Mouse (Mus musculus) MEL (cell line): Measurements from ENCODE around the gene Cd164l2. TPM values are rescaled to one million over a fixed set of nuclear protein-coding genes. Genes with fewer than 3 reads are reported as not detected.

ENCODE experiments used
- DNase-seq: peaks from one replicate; pipeline ENCODE4 v3.0.0; 2011; ENCODE audit warnings: low read depth, low spot score
- H3K27ac ChIP-seq: 2 replicates; pipeline ENCODE4 v1.5.1; 2012; ENCODE audit warnings: low read depth, mild to moderate bottlenecking, control low read depth, low read length, moderate library complexity; ENCODE audit not compliant: control insufficient read depth
- H3K27me3 ChIP-seq, 2 experiments: fragments of 150-350 bp in 1 of 2; sonication (generic) in 1 of 2; 2 replicates each; pipeline ENCODE4 v1.6.1; 2012; ENCODE audit warnings: low read length in 2 of 2, mild to moderate bottlenecking in 2 of 2, improper control_type of control experiment in 1 of 2, moderate library complexity in 1 of 2; ENCODE audit not compliant: insufficient read depth in 2 of 2, control insufficient read depth in 1 of 2
- H3K36me3 ChIP-seq, 2 experiments: 2 replicates each; pipeline ENCODE4 v1.6.1; 2012 to 2014; ENCODE audit warnings: low read length in 2 of 2, improper control_type of control experiment in 1 of 2, inconsistent platforms in 1 of 2, mild to moderate bottlenecking in 1 of 2; ENCODE audit not compliant: insufficient read depth in 2 of 2, control insufficient read depth in 1 of 2
- H3K4me1 ChIP-seq, 2 experiments: fragments of 150-350 bp in 1 of 2; sonication (generic) in 1 of 2; 2 replicates each; pipeline ENCODE4 v1.6.1; 2012; ENCODE audit warnings: low read length in 2 of 2, improper control_type of control experiment in 1 of 2, mild to moderate bottlenecking in 1 of 2; ENCODE audit not compliant: insufficient read depth in 2 of 2, control insufficient read depth in 1 of 2
- H3K4me3 ChIP-seq, 2 experiments: fragments of 150-350 bp in 1 of 2; sonication (generic) in 1 of 2; 2 replicates each; pipeline ENCODE4 v1.5.1; 2012; ENCODE audit warnings: low read depth in 2 of 2, low read length in 2 of 2, mild to moderate bottlenecking in 2 of 2, moderate library complexity in 2 of 2, control low read depth in 1 of 2, improper control_type of control experiment in 1 of 2; ENCODE audit not compliant: control insufficient read depth in 1 of 2, insufficient read depth in 1 of 2
- H3K79me2 ChIP-seq: 2 replicates; pipeline ENCODE4 v1.6.1; 2012; ENCODE audit warnings: mild to moderate bottlenecking, low read length, moderate library complexity; ENCODE audit not compliant: control insufficient read depth, poor library complexity, insufficient read depth
- H3K9ac ChIP-seq: 2 replicates; pipeline ENCODE4 v1.6.1; 2012; ENCODE audit warnings: low read depth, mild to moderate bottlenecking, control low read depth, low read length, moderate library complexity; ENCODE audit not compliant: control insufficient read depth, poor library complexity, severe bottlenecking
- H3K9me3 ChIP-seq: fragments of 150-350 bp; sonication (generic); replicated peaks from 2 replicates; pipeline ENCODE4 v1.6.1; 2012; ENCODE audit warnings: mild to moderate bottlenecking, low read length, improper control_type of control experiment, moderate library complexity; ENCODE audit not compliant: insufficient read depth
- BHLHE40 ChIP-seq: IDR thresholded peaks from 2 replicates; pipeline ENCODE4 v1.6.1; 2012; ENCODE audit warnings: low read depth, mild to moderate bottlenecking, inconsistent platforms, low read length, improper control_type of control experiment, borderline replicate concordance
- CHD2 ChIP-seq: IDR thresholded peaks from 2 replicates; pipeline ENCODE4 v1.6.1; 2011; ENCODE audit warnings: low read length, improper control_type of control experiment
- E2F4 ChIP-seq: IDR thresholded peaks from 2 replicates; pipeline ENCODE4 v1.6.1; 2011; ENCODE audit warnings: low read depth, low read length, improper control_type of control experiment, borderline replicate concordance
- ELF1 ChIP-seq: IDR thresholded peaks from 2 replicates; pipeline ENCODE4 v1.6.1; 2014; ENCODE audit warnings: low read depth, mild to moderate bottlenecking, inconsistent platforms, low read length, improper control_type of control experiment, moderate library complexity
- EP300 ChIP-seq, 2 experiments: IDR thresholded peaks; 2 replicates each; pipeline ENCODE4 v1.6.1; 2011; ENCODE audit warnings: improper control_type of control experiment in 2 of 2, low read length in 2 of 2, low read depth in 1 of 2, mild to moderate bottlenecking in 1 of 2
- ETS1 ChIP-seq: IDR thresholded peaks from 2 replicates; pipeline ENCODE4 v1.6.1; 2012; ENCODE audit warnings: low read depth, mild to moderate bottlenecking, inconsistent platforms, low read length, improper control_type of control experiment, moderate library complexity
- GATA1 ChIP-seq: IDR thresholded peaks from 2 replicates; pipeline ENCODE4 v1.6.1; 2011; ENCODE audit warnings: low read depth, low read length, improper control_type of control experiment
- HCFC1 ChIP-seq: IDR thresholded peaks from 2 replicates; pipeline ENCODE4 v1.6.1; 2012; ENCODE audit warnings: low read depth, mild to moderate bottlenecking, inconsistent platforms, low read length, improper control_type of control experiment, moderate library complexity
- JUND ChIP-seq: IDR thresholded peaks from 2 replicates; pipeline ENCODE4 v1.6.1; 2011; ENCODE audit warnings: low read depth, mild to moderate bottlenecking, improper control_type of control experiment, low read length
- MAFK ChIP-seq: IDR thresholded peaks from 2 replicates; pipeline ENCODE4 v1.6.1; 2011; ENCODE audit warnings: low read depth, mild to moderate bottlenecking, low read length, improper control_type of control experiment, borderline replicate concordance
- MAX ChIP-seq: IDR thresholded peaks from 2 replicates; pipeline ENCODE4 v1.6.1; 2011; ENCODE audit warnings: low read length, improper control_type of control experiment
- MAZ ChIP-seq: IDR thresholded peaks from 2 replicates; pipeline ENCODE4 v1.6.1; 2012; ENCODE audit warnings: low read depth, mild to moderate bottlenecking, inconsistent platforms, low read length, improper control_type of control experiment
- MEF2A ChIP-seq: IDR thresholded peaks from 2 replicates; pipeline ENCODE4 v1.6.1; 2014; ENCODE audit warnings: low read depth, mild to moderate bottlenecking, inconsistent platforms, low read length, improper control_type of control experiment; ENCODE audit not compliant: poor library complexity, insufficient replicate concordance, severe bottlenecking; ENCODE audit errors: extremely low read depth
- MYB ChIP-seq: IDR thresholded peaks from 2 replicates; pipeline ENCODE4 v1.6.1; 2011; ENCODE audit warnings: mild to moderate bottlenecking, low read depth, low read length, improper control_type of control experiment
- POLR2A ChIP-seq, 2 experiments: IDR thresholded peaks; 2 replicates each; pipeline ENCODE4 v1.6.1; 2011 to 2012; ENCODE audit warnings: low read length in 2 of 2, mild to moderate bottlenecking in 2 of 2, control low read depth in 1 of 2, improper control_type of control experiment in 1 of 2, low read depth in 1 of 2, moderate library complexity in 1 of 2; ENCODE audit not compliant: control insufficient read depth in 1 of 2, insufficient read depth in 1 of 2, poor library complexity in 1 of 2
- POLR2AphosphoS2 ChIP-seq: IDR thresholded peaks from 2 replicates; pipeline ENCODE4 v1.6.1; 2011; ENCODE audit warnings: low read length, improper control_type of control experiment
- POLR2AphosphoS5 ChIP-seq: IDR thresholded peaks from 2 replicates; pipeline ENCODE4 v1.6.1; 2012; ENCODE audit warnings: low read depth, borderline replicate concordance, mild to moderate bottlenecking, inconsistent platforms, low read length, moderate library complexity, mixed read lengths
- RAD21 ChIP-seq: IDR thresholded peaks from 2 replicates; pipeline ENCODE4 v1.6.1; 2011; ENCODE audit warnings: mild to moderate bottlenecking, low read depth, low read length, improper control_type of control experiment
- RCOR1 ChIP-seq: IDR thresholded peaks from 2 replicates; pipeline ENCODE4 v1.6.1; 2012; ENCODE audit warnings: low read depth, mild to moderate bottlenecking, inconsistent platforms, low read length, improper control_type of control experiment
- SIN3A ChIP-seq: IDR thresholded peaks from 2 replicates; pipeline ENCODE4 v1.6.1; 2012; ENCODE audit warnings: low read length, improper control_type of control experiment, inconsistent platforms
- SMC3 ChIP-seq: IDR thresholded peaks from 2 replicates; pipeline ENCODE4 v1.6.1; 2011; ENCODE audit warnings: low read depth, low read length, improper control_type of control experiment
- TAL1 ChIP-seq: IDR thresholded peaks from 2 replicates; pipeline ENCODE4 v1.6.1; 2012; ENCODE audit warnings: mild to moderate bottlenecking, inconsistent platforms, low read length, moderate library complexity, mixed read lengths
- TBP ChIP-seq: IDR thresholded peaks from 2 replicates; pipeline ENCODE4 v1.8.0; 2011; ENCODE audit warnings: low read depth, low read length, improper control_type of control experiment
- UBTF ChIP-seq: IDR thresholded peaks from 2 replicates; pipeline ENCODE4 v1.6.1; 2012; ENCODE audit warnings: low read depth, mild to moderate bottlenecking, inconsistent platforms, low read length, improper control_type of control experiment, moderate library complexity, borderline replicate concordance; ENCODE audit not compliant: insufficient read depth
- USF2 ChIP-seq, 2 experiments: IDR thresholded peaks; 2 replicates each; pipeline ENCODE4 v1.6.1; 2011 to 2012; ENCODE audit warnings: improper control_type of control experiment in 2 of 2, low read length in 2 of 2, borderline replicate concordance in 1 of 2, inconsistent platforms in 1 of 2, low read depth in 1 of 2, mild to moderate bottlenecking in 1 of 2; ENCODE audit not compliant: insufficient read depth in 1 of 2
- ZC3H11A ChIP-seq: IDR thresholded peaks from 2 replicates; pipeline ENCODE4 v1.6.1; 2012; ENCODE audit warnings: low read depth, mild to moderate bottlenecking, inconsistent platforms, low read length, improper control_type of control experiment
- ZNF384 ChIP-seq: IDR thresholded peaks from 2 replicates; pipeline ENCODE4 v1.6.1; 2012; ENCODE audit warnings: low read depth, mild to moderate bottlenecking, inconsistent platforms, low read length, improper control_type of control experiment
- polyA plus RNA-seq, 2 experiments: library from polyadenylated mRNA; stranded (reverse) in 1 of 2; unstranded in 1 of 2; fragments of >175 nt in 1 of 2; fragments of >200 nt in 1 of 2; gene quantifications; 2 replicates each; pipeline versions ENCODE4 v1.2.1 to v1.2.4; 2012; ENCODE audit warnings: low replicate concordance in 2 of 2, low read depth in 1 of 2; ENCODE audit not compliant: insufficient read length in 2 of 2, insufficient read depth in 1 of 2, missing spikeins in 1 of 2
- total RNA-seq: library from RNA; depleted of rRNA; stranded (reverse); fragments of 300-350 nt; gene quantifications from 2 replicates; pipeline ENCODE4 v1.2.3, GENCODE M21; 2012

The Cd164l2 gene
- total and polyA plus RNA-seq, 3 experiments = not detected

GRCm38 (mm10) chr4:133218745-133219144 is 6.8 kb downstream of the Cd164l2 start:
- no peaks in the 10 kb centered on the region for H3K27me3 ChIP-seq
- no peaks in the 10 kb centered on the region for H3K79me2 ChIP-seq
- no peak overlapping the region for H3K4me3 ChIP-seq
- peak; percentile 44 for DNase-seq
- H3K9me3 ChIP-seq = no peaks in the 10 kb centered on the region
- H3K36me3 ChIP-seq = peaks cover 0 to 14% of the 10 kb centered on the region in 2 experiments; a peak in 2 of 4 replicates
- H3K27ac ChIP-seq = peak overlapping the region; percentile 24; the same call in 1 of the 2 replicates
- peaks cover 10 to 19% of the 10 kb centered on the region in 2 experiments for H3K4me1 ChIP-seq
- H3K9ac ChIP-seq = 0 out of 2 replicates have a peak overlapping the region, but pooled peaks have one; percentile 23
- TF ChIP-seq MYB (0 out of 2 replicates have a peak, but pooled peaks have one; percentile 58), ZNF384 (no peak), GATA1 (no peak), MAFK (no peak), SMC3 (no peak), MAZ (no peak; the same call in 1 of the 2 replicates), ZC3H11A (no peak), HCFC1 (no peak), RCOR1 (peak; percentile 74; the same call in 1 of the 2 replicates), ETS1 (no peak), EP300 (IDR thresholded peaks at IDR 0.05; ENCODE audit: low read depth in 1 of 2, low read length in 2 of 2) (peak; percentile 29 to 76; a peak in 2 of 4 replicates), SIN3A (no peak), POLR2AphosphoS5 (no peak), E2F4 (no peak)

- Histone ChIP-seq H3K36me3 (peaks cover 0 to 14% of the 10 kb centered on the region in 2 experiments; a peak in 2 of 4 replicates), H3K27me3 (no peaks in the 10 kb centered on the region), H3K27ac (no peak overlapping the region), H3K4me3 (no peak overlapping the region), H3K9me3 (no peaks in the 10 kb centered on the region), H3K79me2 (no peaks in the 10 kb centered on the region), H3K4me1 (peaks cover 10 to 19% of the 10 kb centered on the region in 2 experiments), H3K9ac (no peak overlapping the region)
- TF ChIP-seq BHLHE40 = no peak
- no peak for TF ChIP-seq UBTF
- TF ChIP-seq ETS1 = no peak
- no peak for TF ChIP-seq TBP
- no peak for TF ChIP-seq SIN3A
- TF ChIP-seq MEF2A = no peak
- TF ChIP-seq ELF1 = no peak
- TF ChIP-seq SMC3 = no peak
- no peak for TF ChIP-seq POLR2AphosphoS2
- no peak for TF ChIP-seq POLR2A (IDR thresholded peaks at IDR 0.05; ENCODE audit: control insufficient read depth in 1 of 2, insufficient read depth in 1 of 2, low read depth in 1 of 2, low read length in 2 of 2, poor library complexity in 1 of 2)
- TF ChIP-seq JUND = no peak
- TF ChIP-seq TAL1 = no peak
- TF ChIP-seq RAD21 = no peak
- no peak for TF ChIP-seq CHD2
- no peak for TF ChIP-seq MAX
- TF ChIP-seq E2F4 = no peak
- no peak for TF ChIP-seq USF2 (IDR thresholded peaks at IDR 0.05; ENCODE audit: borderline replicate concordance in 1 of 2, insufficient read depth in 1 of 2, low read depth in 1 of 2, low read length in 2 of 2)
- no peak for TF ChIP-seq HCFC1
- TF ChIP-seq ZC3H11A = no peak
- no peak for TF ChIP-seq GATA1
- DNase-seq = no peak
Measured at GRCm38 (mm10) chr4:133220656-133221055, 8.7 kb downstream of the Cd164l2 start.
